Mouse (Mus musculus) embryonic facial prominence, embryonic 11.5 days (tissue): ENCODE measurements around the gene Gm5580. TPM values are rescaled to one million over a fixed set of nuclear protein-coding genes. Genes with fewer than 3 reads are reported as not detected.
"Not testable (repeated sequence)": the region's sequence is repeated elsewhere in the genome, so short reads cannot be mapped to it uniquely, and the experiment has no call there.

Experiments used
- ATAC-seq: fragments of 200-750 bp; cut with Nextera tagmentation; replicated peaks from 2 replicates; pipeline ENCODE4 v1.8.0; 2017; ENCODE audit warnings: low read depth; ENCODE audit not compliant: insufficient number of reproducible peaks, low FRiP score, low TSS enrichment
- DNase-seq: peaks from one replicate; pipeline ENCODE4 v3.0.0-alpha.2; 2015; ENCODE audit warnings: low spot score
- H3K27ac ChIP-seq: fragments of 300-500 bp; sonication (generic); replicated peaks from 2 replicates; pipeline ENCODE4 v1.5.1; 2014; ENCODE audit warnings: mild to moderate bottlenecking, low read depth, low read length, control low read depth
- H3K27me3 ChIP-seq: fragments of 300-500 bp; sonication (generic); 2 replicates; pipeline ENCODE4 v1.6.1; 2014; ENCODE audit warnings: mild to moderate bottlenecking, low read length, moderate library complexity, mixed read lengths; ENCODE audit not compliant: control insufficient read depth, insufficient read depth
- H3K36me3 ChIP-seq: fragments of 300-500 bp; sonication (generic); replicated peaks from 2 replicates; pipeline ENCODE4 v1.6.1; 2014; ENCODE audit warnings: low read depth, mild to moderate bottlenecking, low read length, moderate library complexity, mixed read lengths; ENCODE audit not compliant: control insufficient read depth, insufficient read depth
- H3K4me1 ChIP-seq: fragments of 300-500 bp; sonication (generic); 2 replicates; pipeline ENCODE4 v1.6.1; 2014; ENCODE audit warnings: low read length, mixed read lengths; ENCODE audit not compliant: control insufficient read depth, insufficient read depth
- H3K4me2 ChIP-seq: fragments of 300-500 bp; sonication (generic); 2 replicates; pipeline ENCODE4 v1.6.1; 2014; ENCODE audit warnings: low read depth, mild to moderate bottlenecking, control low read depth, low read length, moderate library complexity
- H3K4me3 ChIP-seq: fragments of 300-500 bp; sonication (generic); 2 replicates; pipeline ENCODE4 v1.5.1; 2014; ENCODE audit warnings: low read depth, low read length, control low read depth
- H3K9ac ChIP-seq: fragments of 300-500 bp; sonication (generic); replicated peaks from 2 replicates; pipeline ENCODE4 v1.6.1; 2014; ENCODE audit warnings: mild to moderate bottlenecking, control low read depth, low read length
- H3K9me3 ChIP-seq: fragments of 300-500 bp; sonication (generic); replicated peaks from 2 replicates; pipeline ENCODE4 v1.6.1; 2016; ENCODE audit warnings: mild to moderate bottlenecking, low read length, inconsistent platforms, mixed read lengths; ENCODE audit not compliant: control insufficient read depth
- WGBS: fragments of 180-500 bp; shearing (Covaris S2); extraction: QIAGEN DNeasy Blood & Tissue Kit; methylation state at CpG from one replicate; pipeline ENCODE4 v1.1.7; 2014; 5-methylcytosine and 5-hydroxymethylcytosine counted together
- polyA plus RNA-seq: library from polyadenylated mRNA; unstranded; fragments of >200 nt; fragmentation: Nextera tagmentation; extraction: Ambion mirVana; gene quantifications from 2 replicates; pipeline ENCODE4 v1.2.1, GENCODE M21; 2014

Gm5580 gene
- polyA plus RNA-seq, result 0.42 and 0.64 TPM in 2 replicates

GRCm38 (mm10) chr6:116550841-116551240 is at the start of gene Gm5580:
TSS of gene Gm5580 (plus strand) at chr6:116551141.
- H3K27me3 ChIP-seq, H3K4me1 ChIP-seq, DNase-seq, H3K9me3 ChIP-seq, ATAC-seq, H3K4me3 ChIP-seq, H3K36me3 ChIP-seq, H3K9ac ChIP-seq, H3K4me2 ChIP-seq, H3K27ac ChIP-seq: not testable (repeated sequence)
- 95% methylated on average over 11 of the region's 11 CpGs for WGBS

GRCm38 (mm10) chr6:116506302-116507003 is 44.5 kb upstream of the Gm5580 start, which contains the start of gene Olfr212:
TSS of gene Olfr212 (plus strand) at chr6:116506516.
- H3K4me1 ChIP-seq, H3K4me3 ChIP-seq, H3K27me3 ChIP-seq, DNase-seq, H3K4me2 ChIP-seq, H3K27ac ChIP-seq, H3K9me3 ChIP-seq, H3K9ac ChIP-seq, ATAC-seq, H3K36me3 ChIP-seq: not testable (repeated sequence)
- WGBS, result 93% methylated on average over 19 of the region's 20 CpGs

GRCm38 (mm10) chr6:116514832-116515231 is 36.1 kb upstream of the Gm5580 start:
- H3K4me1 ChIP-seq, result no peaks in the 10 kb centered on the region

GRCm38 (mm10) chr6:116538156-116538555 is 12.8 kb upstream of the Gm5580 start, which contains the start of gene Olfr213:
TSS of gene Olfr213 (plus strand) at chr6:116538456.
- H3K27me3 ChIP-seq, result no peaks in the 10 kb centered on the region
- ATAC-seq (no peak), DNase-seq (no peak)
- no peak within 1 kb of the TSS for H3K9ac ChIP-seq
- 77% methylated on average over 1 of the region's 1 CpGs for WGBS
- H3K9me3 ChIP-seq, result no peaks in the 10 kb centered on the region
- no peak within 1 kb of the TSS for H3K4me2 ChIP-seq
- H3K27ac ChIP-seq, result no peak within 1 kb of the TSS
- no peaks in the 10 kb centered on the region for H3K4me1 ChIP-seq
- no peak within 1 kb of the TSS for H3K4me3 ChIP-seq
- H3K36me3 ChIP-seq, result no peaks in the 10 kb centered on the region

More at GRCm38 (mm10) chr6:116514832-116515231, 36.1 kb upstream of the Gm5580 start:
- Histone ChIP-seq H3K4me3 (no peak overlapping the region), H3K4me2 (no peak overlapping the region), H3K36me3 (no peaks in the 10 kb centered on the region), H3K9me3 (no peaks in the 10 kb centered on the region), H3K27ac (no peak overlapping the region), H3K9ac (no peak overlapping the region), H3K27me3 (no peaks in the 10 kb centered on the region)
- ATAC-seq (no peak), DNase-seq (no peak)

- 89% methylated on average over 2 of the region's 2 CpGs for WGBS
- ATAC-seq (no peak), DNase-seq (no peak)
- Histone ChIP-seq H3K9me3 (no peaks in the 10 kb centered on the region), H3K27me3 (no peaks in the 10 kb centered on the region), H3K4me3 (no peak overlapping the region), H3K4me2 (no peak overlapping the region), H3K27ac (no peak overlapping the region), H3K36me3 (no peaks in the 10 kb centered on the region), H3K9ac (no peak overlapping the region), H3K4me1 (no peaks in the 10 kb centered on the region)
Measured at GRCm38 (mm10) chr6:116542500-116542899, 8.4 kb upstream of the Gm5580 start.

- Histone ChIP-seq H3K4me3 (no peak within 1 kb of the TSS), H3K9ac (no peak within 1 kb of the TSS), H3K4me2 (no peak within 1 kb of the TSS), H3K4me1 (no peaks in the 10 kb centered on the region), H3K9me3 (no peaks in the 10 kb centered on the region), H3K27me3 (no peaks in the 10 kb centered on the region), H3K27ac (no peak within 1 kb of the TSS), H3K36me3 (no peaks in the 10 kb centered on the region)
- ATAC-seq, result no peak
- DNase-seq, result no peak
- 76% methylated on average over 1 of the region's 1 CpGs for WGBS
Measured at GRCm38 (mm10) chr6:116553935-116554334, 3.0 kb downstream of the Gm5580 start, which contains the start of gene Olfr214. TSS of gene Olfr214 (plus strand) at chr6:116554235.

GRCm38 (mm10) chr6:116554952-116555351 is 4.0 kb downstream of the Gm5580 start:
- H3K36me3 ChIP-seq, result no peaks in the 10 kb centered on the region
- H3K27me3 ChIP-seq, result no peaks in the 10 kb centered on the region
- no peaks in the 10 kb centered on the region for H3K4me1 ChIP-seq
- no peak overlapping the region for H3K9ac ChIP-seq
- H3K9me3 ChIP-seq, result no peaks in the 10 kb centered on the region
- H3K4me3 ChIP-seq, result no peak overlapping the region
- ATAC-seq, result no peak
- H3K4me2 ChIP-seq, result no peak overlapping the region
- WGBS, result 68% methylated on average over 3 of the region's 3 CpGs
- no peak for DNase-seq
- no peak overlapping the region for H3K27ac ChIP-seq

GRCm38 (mm10) chr6:116569834-116570233 is 18.9 kb downstream of the Gm5580 start:
- 27% methylated on average over 3 of the region's 3 CpGs for WGBS
- Histone ChIP-seq H3K4me1 (no peaks in the 10 kb centered on the region), H3K4me3 (no peak overlapping the region), H3K27ac (no peak overlapping the region), H3K27me3 (no peaks in the 10 kb centered on the region), H3K9ac (no peak overlapping the region), H3K9me3 (no peaks in the 10 kb centered on the region), H3K4me2 (no peak overlapping the region), H3K36me3 (no peaks in the 10 kb centered on the region)
- peak; percentile 64 for DNase-seq
- ATAC-seq, result no peak
